Mouse (Mus musculus): ENCODE results near the gene Zfp827. TPM values are rescaled to one million over a fixed set of nuclear protein-coding genes. Genes with fewer than 3 reads are reported as not detected.
"Not testable (repeated sequence)": the region's sequence is repeated elsewhere in the genome, so short reads cannot be mapped to it uniquely, and the experiment has no call there.

The Zfp827 gene
- total RNA-seq, 2 experiments from 2014 or later, result not detected

DNA sequence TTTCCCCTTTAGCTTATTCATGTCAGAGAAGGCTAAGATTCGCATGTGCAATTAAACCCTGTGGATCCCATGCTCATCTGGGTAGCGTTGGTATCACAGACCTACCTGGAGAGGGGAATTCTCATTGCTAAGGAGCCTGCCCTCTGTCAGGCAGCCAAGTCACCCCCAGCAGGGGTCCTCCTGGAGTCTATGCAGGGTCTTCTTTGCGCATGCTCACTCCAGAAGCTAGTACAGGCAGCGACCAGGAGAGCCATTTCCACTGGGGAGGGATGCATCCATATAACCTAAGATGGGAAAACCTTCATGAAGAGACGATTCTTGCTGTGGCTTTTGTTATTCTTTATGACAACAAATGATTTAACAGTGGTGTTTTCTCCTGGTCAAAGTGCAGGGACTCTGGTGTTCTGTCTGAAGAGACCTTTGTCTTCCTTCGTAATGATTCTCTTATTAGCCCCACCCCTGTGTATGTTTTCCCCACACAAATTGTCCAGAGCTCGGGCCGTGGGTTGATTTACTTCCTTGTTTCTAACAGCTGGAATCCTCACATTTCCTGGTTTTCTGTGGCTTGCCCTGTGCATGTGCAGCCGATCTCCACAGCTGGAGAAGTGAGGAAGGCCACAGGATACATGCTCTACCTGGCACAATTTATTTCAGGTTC is 75.8 kb downstream of the Zfp827 start:
- no peak for ATAC-seq (replicated peaks; ENCODE audit: low FRiP score, poor library complexity, severe bottlenecking)

DNA sequence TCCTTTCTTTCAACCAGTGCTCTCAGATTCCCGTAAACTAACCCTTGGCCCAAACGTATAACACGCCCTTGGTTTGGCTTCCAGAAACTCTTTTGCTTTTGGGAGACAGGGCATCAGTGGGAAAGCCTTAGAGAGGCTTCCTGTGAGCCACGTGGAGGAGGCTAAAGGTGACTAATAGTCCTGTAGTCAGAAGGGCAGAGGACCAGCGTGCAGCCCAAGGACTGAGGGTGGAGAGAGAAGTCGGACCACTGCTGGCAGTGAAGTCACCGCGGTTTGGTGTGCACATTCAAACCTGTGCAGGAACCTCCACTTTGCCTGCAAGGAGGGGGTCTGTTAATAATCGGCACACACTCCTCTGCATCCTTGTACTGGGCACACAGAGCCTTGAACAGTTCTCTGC is 76.4 kb downstream of the Zfp827 start:
- no peak for ATAC-seq (replicated peaks; ENCODE audit: low FRiP score, poor library complexity, severe bottlenecking)

DNA sequence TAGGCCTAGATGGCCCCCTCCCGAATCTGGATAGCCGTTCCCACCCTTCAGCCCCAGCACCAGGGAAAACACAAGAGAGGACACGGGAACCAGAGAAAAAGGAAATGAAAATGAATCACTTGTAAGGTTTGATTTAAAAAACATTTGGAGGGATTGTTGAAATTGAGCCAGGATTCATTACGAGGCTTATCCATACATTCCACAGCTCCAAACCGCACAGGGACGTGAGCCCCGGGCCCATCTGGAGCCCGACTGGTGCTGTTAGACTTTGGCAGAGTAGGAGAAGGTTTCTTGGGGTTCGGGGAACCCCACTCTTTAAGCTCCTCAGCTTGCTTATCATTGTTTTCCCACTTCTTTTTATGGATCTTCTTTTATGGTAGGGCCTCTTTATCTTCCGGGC is 76.9 kb downstream of the Zfp827 start:
- ATAC-seq (replicated peaks; ENCODE audit: low FRiP score, poor library complexity, severe bottlenecking), result no peak

DNA sequence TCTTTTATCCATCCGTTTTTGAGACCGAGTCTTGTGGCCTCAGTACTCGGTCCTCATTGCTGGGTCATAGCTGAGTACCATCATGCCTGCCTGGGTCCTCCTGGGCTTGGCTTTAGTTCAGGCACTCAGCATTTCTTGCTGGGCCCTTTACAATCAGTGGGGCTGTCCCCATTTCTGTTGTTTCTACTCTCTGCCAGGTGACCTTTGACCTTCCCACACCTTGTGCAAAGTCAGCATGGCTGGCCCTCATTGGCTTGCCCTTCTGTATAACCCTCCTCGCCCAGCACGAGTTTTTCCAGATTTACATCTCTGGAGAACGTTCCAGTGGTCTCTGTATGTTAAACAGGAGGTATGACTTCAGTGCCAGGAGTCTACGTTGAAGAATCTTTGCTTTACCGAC is 83.2 kb downstream of the Zfp827 start:
- ATAC-seq (replicated peaks; ENCODE audit: low FRiP score, poor library complexity, severe bottlenecking), result no peak

DNA sequence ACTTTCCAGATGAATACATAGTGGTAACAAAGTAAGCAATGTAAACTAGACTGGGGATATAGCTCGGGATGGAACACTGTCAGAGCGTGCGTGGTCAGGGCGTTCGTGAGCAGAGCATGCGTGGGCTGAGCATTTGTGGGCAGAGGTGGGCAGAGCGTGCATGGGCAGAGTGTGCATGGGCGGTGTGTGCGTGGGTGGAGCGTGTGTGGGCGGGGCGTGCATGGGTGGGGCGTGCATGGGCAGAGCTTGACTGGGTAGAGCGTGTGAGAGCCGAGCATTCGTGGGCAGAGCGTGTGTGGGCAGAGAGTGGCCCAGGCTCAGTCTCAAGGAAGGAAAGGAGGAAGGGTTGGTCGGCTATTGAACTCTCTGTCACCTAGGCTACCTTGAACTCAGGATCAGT is 84.2 kb downstream of the Zfp827 start:
- ATAC-seq (replicated peaks; ENCODE audit: low FRiP score, poor library complexity, severe bottlenecking), result no peak

DNA sequence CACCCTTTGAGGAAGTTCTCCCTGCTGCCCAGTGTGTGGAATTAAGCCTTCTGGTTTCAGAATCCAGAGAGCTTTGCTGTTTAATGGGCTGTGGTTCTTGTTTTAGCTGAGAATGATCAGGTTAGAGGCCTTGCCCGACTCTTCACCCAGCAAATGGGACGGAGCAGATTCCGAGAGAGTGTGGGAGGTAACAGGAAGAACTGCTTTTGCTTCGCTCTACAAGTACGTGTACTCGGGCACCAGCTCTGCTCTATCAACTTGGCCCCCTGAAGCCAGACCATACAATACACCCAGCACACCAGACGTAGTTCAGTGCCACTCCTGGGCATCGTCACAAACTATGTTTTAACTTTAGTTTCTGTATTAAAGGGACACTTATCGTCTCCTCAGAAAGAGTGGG is 85.3 kb downstream of the Zfp827 start:
- no peak for ATAC-seq (replicated peaks; ENCODE audit: low FRiP score, poor library complexity, severe bottlenecking)

DNA sequence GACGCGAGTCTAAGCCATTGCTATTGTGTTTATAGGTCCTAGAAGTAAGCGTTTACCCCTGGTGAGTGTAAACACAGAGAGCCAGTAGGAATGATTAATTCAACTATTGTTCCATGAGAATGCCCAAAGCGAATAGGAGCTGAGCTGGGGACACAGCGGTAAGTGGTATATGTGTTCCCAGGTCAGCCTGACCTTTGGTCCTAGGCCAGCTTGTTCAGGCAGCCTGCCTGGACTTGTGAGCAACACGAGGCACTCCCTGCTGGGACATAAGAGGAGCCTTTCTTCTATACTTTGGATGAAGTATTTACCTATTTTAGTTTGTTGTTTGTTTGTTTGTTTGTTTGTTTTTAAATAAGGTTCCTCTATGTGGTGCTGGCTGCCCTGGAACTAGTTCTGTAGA is 86.3 kb downstream of the Zfp827 start:
- ATAC-seq (replicated peaks; ENCODE audit: low FRiP score, poor library complexity, severe bottlenecking), result no peak

DNA sequence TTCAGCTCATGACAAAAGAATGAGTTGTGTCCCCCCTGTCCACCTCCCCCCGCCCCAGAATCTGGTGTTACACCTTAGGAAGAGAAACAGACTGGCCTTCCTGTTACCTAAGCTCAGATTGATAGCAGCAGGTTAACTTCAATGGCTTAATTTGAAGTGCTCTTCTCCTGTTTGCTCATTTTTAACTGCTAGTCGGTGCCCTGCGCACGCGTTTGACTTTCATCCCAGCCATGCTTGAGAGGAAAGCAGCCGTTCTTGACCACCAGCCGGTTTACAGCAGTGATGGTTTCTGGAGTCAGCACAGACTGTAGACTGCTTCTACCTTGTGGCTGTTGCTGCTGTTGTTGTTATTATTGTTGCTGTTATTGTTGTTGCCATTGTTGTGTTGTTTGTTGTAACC is 88.2 kb downstream of the Zfp827 start:
- no peak for ATAC-seq (replicated peaks; ENCODE audit: low FRiP score, poor library complexity, severe bottlenecking)

DNA sequence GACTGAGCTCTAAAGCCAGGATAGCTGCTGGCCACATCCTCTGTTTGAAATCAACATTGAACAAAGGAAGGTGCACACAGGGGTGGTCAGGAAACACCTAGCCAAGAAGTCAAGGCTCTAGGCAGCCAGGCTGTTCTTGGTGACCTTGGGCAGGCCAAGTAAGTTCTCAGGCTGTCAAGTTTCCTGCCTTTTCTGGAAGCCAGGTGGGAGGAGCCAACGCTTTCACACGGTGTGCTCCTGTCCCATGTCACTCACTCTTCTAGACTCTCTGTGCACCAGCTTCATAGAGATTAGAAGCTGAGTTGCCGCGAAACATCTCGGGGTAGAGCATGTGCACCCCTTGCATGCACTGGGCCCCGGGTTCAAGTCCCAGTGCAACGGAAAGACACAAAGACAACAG is 89.5 kb downstream of the Zfp827 start:
- ATAC-seq (replicated peaks; ENCODE audit: low FRiP score, poor library complexity, severe bottlenecking), result no peak

DNA sequence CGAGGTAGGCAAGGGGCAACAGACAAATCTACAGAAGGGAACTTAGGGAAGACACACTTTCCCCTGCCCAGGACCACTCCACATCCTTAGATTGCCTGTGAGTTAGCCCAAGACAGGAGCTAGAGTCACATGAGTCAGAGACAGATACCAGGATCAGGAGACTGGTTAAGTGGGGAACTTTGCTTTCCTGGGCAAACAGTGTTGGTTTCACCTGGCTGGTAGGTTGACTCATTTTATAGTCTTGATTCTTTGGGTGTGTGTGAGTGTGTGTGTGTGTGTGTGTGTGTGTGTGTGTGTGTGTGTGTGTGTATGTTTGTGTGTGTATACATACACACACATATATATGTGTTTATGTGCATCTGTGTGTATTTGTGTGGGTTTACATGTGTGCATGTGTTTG is 93.4 kb downstream of the Zfp827 start:
- no peak for ATAC-seq (replicated peaks; ENCODE audit: low FRiP score, poor library complexity, severe bottlenecking)

DNA sequence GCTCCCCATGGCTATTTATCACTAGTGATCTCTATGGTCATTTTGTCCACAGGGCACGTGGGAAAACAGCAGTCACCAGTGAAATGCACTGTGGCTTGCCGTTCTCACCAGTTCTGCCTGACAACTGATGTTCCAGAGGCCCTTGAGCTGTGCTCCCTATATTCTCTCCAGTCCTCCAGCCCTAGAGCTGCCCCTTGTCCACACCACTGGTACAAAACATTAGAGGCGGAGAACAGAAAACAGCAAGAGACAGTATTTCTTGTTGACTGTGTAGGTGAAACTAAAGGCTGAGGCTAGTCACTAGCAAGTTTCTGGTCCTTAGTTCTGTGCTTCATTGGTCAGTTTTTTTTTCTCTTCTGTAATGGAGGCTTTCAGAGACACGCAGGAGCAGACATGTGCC is 96.0 kb downstream of the Zfp827 start:
- no peak for ATAC-seq (replicated peaks; ENCODE audit: low FRiP score, poor library complexity, severe bottlenecking)

DNA sequence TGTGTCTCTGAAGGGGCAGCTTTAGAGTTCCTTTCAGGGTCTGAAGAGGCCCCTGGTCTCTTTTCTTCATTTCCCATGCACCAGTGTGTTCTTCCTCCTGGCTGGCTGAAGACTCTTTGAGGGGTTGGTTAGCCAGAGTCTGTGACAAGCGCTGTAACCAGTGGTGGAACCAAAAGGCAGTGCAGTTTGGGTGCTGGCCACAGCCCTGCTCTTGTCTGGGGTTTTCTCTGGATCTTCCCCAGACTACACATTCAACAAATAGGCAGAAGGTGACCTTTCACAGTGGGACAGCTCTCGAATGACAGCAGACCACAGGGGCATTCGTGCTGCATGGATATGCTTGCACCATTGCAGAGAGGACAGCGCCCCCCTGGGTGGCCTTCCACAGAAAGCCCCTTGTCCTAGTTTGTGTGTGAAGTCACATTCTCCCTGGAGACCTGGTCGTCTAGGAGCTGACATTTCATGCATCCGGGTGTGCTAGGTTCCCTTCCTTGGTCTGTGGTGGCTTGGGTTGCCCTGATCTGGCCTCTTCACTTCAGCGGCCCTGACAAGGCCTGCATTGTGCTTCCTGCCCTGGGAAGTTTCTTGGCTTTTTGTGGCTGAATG is 99.1 kb downstream of the Zfp827 start:
- ATAC-seq (replicated peaks; ENCODE audit: low FRiP score, poor library complexity, severe bottlenecking), result no peak

DNA sequence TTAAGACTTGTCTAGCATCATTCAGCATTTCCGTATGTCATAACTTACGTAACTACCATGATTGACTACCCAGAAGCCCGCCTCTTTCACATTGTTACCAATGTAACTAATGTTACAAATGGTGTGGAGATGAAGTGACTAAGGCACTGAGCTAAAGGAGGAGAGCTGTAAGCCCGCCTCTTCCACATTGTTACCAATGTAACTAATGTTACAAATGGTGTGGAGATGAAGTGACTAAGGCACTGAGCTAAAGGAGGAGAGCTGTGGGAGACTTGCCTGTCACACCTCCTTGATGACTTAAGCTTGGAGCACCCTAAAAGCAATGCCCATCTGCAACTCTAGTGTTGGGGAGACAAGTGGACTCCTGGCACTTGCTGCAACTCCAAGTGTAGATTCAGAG is 100.3 kb downstream of the Zfp827 start:
- not testable (repeated sequence) for ATAC-seq (replicated peaks; ENCODE audit: low FRiP score, poor library complexity, severe bottlenecking)

DNA sequence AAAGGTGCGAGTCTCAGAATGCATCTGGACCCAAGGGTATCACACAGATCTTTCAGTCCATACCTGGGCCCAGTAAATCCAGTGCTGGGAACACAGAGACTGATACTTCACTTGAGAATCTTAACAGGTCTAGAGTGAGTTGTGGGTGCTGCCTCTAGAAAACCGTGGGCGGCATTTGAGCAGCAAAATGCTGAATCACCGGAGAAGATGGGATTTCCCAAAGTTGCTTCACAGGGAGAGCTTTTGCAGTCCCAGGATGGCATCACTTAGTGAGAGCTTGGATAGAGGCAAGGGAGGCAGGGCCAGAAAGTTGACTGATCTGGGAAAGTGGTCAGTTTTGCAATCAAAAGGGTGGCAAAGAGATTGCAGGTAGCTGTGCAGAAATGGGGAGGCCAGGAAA is 111.4 kb downstream of the Zfp827 start:
- ATAC-seq (replicated peaks; ENCODE audit: low FRiP score, poor library complexity, severe bottlenecking), result no peak

DNA sequence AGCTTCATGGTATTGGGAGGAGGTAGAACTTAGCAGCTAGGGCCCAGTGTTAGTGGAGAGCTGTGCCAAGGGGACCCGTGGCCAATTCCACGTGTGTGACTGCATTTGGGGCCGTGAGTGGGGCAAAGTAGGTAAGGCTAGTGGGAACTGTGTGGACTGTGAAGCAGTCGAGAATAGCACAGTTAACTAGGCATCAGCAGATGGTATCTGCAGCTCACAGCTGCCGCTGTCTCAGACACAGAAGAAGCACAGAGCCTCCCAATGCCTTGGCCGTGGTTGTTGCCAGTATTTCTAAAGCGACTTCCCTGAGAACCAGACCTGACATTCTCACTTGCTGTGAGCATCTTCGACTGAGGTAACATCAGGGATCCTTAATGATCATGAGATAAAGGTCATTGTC is 112.7 kb downstream of the Zfp827 start:
- ATAC-seq (replicated peaks; ENCODE audit: low FRiP score, poor library complexity, severe bottlenecking), result no peak

DNA sequence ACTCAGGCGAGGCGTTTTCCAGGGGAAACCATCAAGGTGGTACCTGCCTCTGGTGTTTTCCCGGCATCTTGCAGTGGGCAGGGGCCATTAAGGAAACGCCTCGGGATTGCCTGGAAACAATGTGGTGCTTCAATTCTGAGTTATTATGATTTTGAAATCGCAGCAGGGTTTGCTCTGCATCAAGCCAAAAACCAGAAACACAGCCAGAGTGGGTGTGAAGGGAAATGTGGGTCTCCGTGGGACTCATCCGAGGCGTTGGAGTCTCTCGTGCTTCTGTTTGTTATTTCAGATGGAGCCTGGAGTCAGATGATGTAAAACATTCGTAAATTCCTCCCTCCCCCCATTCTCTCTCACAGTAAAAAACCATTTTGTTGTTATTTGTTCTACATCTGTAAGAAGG is 113.4 kb downstream of the Zfp827 start:
- ATAC-seq (replicated peaks; ENCODE audit: low FRiP score, poor library complexity, severe bottlenecking), result no peak

DNA sequence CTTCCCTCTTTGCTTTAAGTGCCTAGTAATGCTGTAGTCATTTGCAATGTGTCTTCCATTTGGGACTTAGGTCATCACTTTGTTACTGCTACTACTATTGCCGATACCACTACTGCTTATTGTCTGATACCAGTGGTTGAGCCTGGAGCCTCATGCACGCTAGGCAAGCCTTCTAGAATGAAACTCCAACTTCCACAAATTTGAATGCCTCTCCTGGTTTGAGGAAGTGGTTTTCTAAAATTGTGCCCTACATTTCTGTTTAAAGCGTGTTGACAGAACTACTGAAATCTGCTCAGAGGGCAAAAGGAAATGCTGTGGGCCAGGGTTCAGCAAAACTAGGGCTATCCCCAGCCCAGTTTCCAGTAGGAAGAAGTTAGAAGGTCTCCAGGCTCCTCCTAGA is 115.5 kb downstream of the Zfp827 start:
- ATAC-seq (replicated peaks; ENCODE audit: low FRiP score, poor library complexity, severe bottlenecking), result no peak

DNA sequence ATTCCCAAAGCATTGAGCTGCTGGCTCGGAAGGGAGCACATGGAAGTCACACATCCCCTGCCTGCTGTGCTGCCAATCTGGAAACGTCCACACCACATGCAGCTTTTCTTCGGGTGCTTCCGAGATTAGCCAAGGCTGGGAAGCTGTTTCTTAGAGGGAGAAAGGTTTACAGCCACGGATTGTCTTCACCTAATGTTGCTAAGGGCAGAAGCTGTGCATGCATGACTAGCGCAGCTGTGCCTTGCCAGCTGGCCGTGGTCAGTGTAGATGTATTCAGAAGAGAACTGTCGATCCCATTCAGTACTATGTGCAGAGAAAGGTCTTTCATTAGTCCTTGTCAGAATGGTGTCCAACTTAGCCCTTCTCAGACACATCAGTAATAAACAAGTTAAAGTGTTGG is 117.0 kb downstream of the Zfp827 start:
- no peak for ATAC-seq (replicated peaks; ENCODE audit: low FRiP score, poor library complexity, severe bottlenecking)

DNA sequence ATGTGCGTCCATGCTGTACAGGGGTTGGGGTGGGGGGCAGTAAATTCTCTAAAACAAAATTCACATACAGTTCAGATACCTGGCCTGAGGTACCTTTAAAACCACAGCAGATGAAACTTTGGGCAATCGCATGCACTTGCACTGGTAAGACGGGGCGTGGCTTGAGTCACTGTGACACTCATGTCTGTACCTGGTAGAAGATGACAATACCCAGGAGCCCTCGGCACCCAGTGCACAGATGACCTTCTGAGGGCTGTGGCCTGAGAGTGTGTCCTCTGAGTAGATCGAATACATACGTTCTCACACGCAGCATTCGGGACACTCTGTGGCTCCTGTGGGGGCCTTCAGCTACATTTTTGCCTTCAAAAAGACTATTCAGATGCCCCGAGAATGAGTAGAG is 117.4 kb downstream of the Zfp827 start:
- no peak for ATAC-seq (replicated peaks; ENCODE audit: low FRiP score, poor library complexity, severe bottlenecking)

DNA sequence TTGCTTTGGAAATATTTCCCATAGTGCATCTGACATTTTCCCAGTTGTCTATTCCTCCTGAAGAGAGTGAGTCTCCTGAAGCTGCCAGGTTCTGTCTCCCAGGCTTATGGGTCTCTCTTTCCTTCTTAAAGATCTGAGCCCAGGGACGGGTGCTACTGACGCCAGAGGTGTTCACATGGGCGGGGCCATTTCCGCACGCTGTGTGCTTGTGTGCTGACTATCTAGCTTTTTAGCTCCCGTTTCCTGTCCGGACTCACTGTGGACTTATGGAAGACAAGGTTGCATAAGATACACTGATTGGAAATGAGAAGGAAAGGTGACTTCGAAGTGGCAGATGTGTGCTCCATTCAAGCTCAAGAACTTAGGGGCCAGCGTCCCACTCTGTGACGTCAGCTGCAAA is 120.6 kb downstream of the Zfp827 start:
- ATAC-seq (replicated peaks; ENCODE audit: low FRiP score, poor library complexity, severe bottlenecking), result no peak

DNA sequence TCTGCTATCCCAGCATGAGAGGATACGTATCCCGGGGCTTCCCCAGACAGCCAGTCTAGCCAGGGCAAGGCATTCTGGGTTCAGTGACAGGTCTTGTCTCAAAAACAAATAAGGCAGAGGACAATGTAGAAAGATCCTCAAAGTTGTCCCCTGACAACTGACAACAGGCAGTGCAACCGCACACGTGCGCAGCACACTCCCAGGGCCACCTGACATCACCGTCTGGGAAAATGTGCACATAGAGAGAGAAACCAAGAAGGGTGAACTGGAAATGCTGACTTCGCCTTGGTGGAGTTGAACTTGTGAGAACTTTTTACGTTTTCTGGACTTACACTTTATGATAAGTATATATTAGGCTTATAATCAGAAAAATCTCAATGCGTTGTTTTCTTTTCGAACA is 121.6 kb downstream of the Zfp827 start:
- no peak for ATAC-seq (replicated peaks; ENCODE audit: low FRiP score, poor library complexity, severe bottlenecking)

DNA sequence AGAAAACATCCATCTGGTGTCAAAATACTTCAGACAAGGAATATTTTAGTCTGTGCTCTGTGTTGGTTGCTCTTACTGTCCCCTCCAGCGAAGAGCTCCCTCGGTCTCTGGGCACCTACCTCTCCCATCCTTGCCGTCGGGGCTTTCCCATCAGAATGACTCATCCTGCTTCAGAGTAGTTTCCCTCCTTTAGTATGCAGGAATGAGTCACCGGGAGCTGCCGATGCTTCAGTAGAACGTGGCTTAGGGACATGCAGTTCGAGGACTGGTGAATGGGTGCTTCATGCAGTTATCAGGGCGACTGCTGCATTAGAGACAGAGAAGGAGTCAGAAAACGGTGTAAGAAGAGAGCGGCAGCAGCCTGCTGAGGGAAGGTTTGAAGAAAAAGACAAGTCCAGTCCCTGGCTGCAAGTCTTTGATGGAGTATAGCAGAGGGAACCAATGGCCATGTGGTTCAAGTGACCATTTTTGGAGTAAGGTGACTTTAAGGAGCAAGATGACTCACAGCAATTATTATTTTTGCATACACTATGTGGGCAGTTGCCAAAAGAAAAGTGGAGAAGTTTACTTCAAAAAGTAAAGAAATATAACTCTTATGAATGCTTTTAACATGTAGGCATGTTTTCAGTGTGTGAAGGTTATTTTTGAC is 122.4 kb downstream of the Zfp827 start:
- ATAC-seq (replicated peaks; ENCODE audit: low FRiP score, poor library complexity, severe bottlenecking), result no peak

All from erythroblast, adult 5-6 weeks (primary cell).